Mouse (Mus musculus): Measurements from ENCODE around the gene Egfem1. TPM values are rescaled to one million over a fixed set of nuclear protein-coding genes. Genes with fewer than 3 reads are reported as not detected.

Egfem1 gene
- polyA plus RNA-seq, 1 experiment from 2014 or later = 4.7 TPM

DNA sequence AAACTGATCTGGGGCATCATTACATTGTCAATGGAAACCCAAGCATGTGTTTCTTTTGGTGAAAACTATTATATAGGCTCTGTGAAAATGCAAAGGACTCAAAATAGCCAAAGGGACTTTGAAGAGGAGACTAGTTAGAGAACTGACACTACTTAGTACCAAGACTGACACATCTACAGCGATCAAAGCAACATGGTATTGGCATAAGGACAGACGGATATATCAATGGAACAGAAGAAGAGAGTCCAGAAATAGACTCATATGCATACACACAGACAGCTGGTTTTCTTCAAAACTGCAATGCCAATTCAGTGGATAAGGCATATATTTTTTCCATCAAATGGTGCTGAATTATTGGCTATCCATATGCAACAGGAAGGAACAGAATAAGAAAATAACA is 140.6 kb downstream of the Egfem1 start:
- WGBS = 87% methylated on average over 2 of the region's 2 CpGs
- H3K9me3 ChIP-seq (replicated peaks; ENCODE audit: control insufficient read depth, low read length) = no peaks in the 10 kb centered on the region

DNA sequence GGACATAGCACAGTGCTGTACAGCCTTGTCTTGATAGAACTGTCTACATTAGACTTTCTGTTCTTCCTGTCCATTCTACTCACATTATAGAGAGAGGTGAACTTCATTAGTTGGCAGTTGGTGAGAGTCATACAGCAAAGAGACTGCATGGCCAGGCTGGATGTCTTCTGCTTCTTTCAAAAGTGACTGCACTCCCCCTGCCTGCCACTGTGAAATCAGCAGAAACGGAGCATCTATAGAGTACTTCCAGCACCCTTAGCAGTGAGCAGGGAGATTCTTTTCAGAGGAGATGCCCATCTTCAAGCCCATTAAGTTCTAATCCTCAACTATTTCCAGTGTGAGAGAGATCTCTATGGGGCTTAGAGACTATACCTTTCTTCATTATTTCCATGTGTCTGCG is 147.9 kb downstream of the Egfem1 start:
- DNase-seq (ENCODE audit: low spot score) = no peak
- Histone ChIP-seq H3K9ac (ENCODE audit: low read length) (no peak overlapping the region), H3K4me3 (ENCODE audit: low read depth, low read length) (no peak overlapping the region), H3K27me3 (replicated peaks; ENCODE audit: control insufficient read depth, insufficient read depth, low read length) (no peaks in the 10 kb centered on the region), H3K9me3 (replicated peaks; ENCODE audit: control insufficient read depth, low read length) (no peaks in the 10 kb centered on the region), H3K4me1 (ENCODE audit: control insufficient read depth, insufficient read depth, low read length) (no peaks in the 10 kb centered on the region), H3K27ac (ENCODE audit: low read depth, low read length) (no peak overlapping the region), H3K36me3 (ENCODE audit: control insufficient read depth, insufficient read depth, low read length) (no peaks in the 10 kb centered on the region), H3K4me2 (ENCODE audit: low read length) (no peak overlapping the region)
- WGBS = 60% methylated on average over 2 of the region's 2 CpGs
- no peak for ATAC-seq

More for the DNA sequence above, 140.6 kb downstream of the Egfem1 start:
- no peaks in the 10 kb centered on the region for H3K4me1 ChIP-seq (ENCODE audit: control insufficient read depth, insufficient read depth, low read length)
- DNase-seq (ENCODE audit: low spot score) (no peak), ATAC-seq (no peak)
- no peak overlapping the region for H3K4me3 ChIP-seq (ENCODE audit: low read depth, low read length)
- H3K36me3 ChIP-seq (ENCODE audit: control insufficient read depth, insufficient read depth, low read length) = no peaks in the 10 kb centered on the region
- H3K27me3 ChIP-seq (replicated peaks; ENCODE audit: control insufficient read depth, insufficient read depth, low read length) = no peaks in the 10 kb centered on the region
- H3K4me2 ChIP-seq (ENCODE audit: low read length) = no peak overlapping the region
- no peak overlapping the region for H3K9ac ChIP-seq (ENCODE audit: low read length)
- no peak overlapping the region for H3K27ac ChIP-seq (ENCODE audit: low read depth, low read length)

DNA sequence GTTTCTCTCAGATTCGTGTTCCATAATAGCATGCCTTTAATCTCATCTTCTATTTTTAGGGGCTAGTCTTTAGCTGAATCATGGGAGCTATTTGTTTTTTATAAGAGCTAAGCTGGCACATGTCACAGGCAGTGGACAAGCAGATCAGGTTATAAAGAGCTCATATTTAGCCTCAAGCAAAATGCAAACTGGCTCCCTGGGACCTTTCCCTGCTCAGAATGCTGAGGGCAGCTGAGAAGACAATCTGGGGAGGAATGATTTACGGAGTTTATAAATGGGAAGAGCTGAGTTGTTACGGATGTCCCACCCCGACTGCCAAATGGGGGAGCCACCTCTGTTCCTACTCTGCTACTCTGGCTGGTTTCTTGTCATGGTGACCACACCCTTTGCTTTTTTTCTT is 153.7 kb downstream of the Egfem1 start:
- no peak overlapping the region for H3K9ac ChIP-seq (ENCODE audit: low read length)
- H3K4me2 ChIP-seq (ENCODE audit: low read length) = no peak overlapping the region
- H3K27me3 ChIP-seq (replicated peaks; ENCODE audit: control insufficient read depth, insufficient read depth, low read length) = no peaks in the 10 kb centered on the region
- no peaks in the 10 kb centered on the region for H3K9me3 ChIP-seq (replicated peaks; ENCODE audit: control insufficient read depth, low read length)
- no peaks in the 10 kb centered on the region for H3K4me1 ChIP-seq (ENCODE audit: control insufficient read depth, insufficient read depth, low read length)
- DNase-seq (ENCODE audit: low spot score) (no peak), ATAC-seq (no peak)
- WGBS = 75% methylated on average over 4 of the region's 4 CpGs
- H3K27ac ChIP-seq (ENCODE audit: low read depth, low read length) = no peak overlapping the region
- H3K4me3 ChIP-seq (ENCODE audit: low read depth, low read length) = no peak overlapping the region
- H3K36me3 ChIP-seq (ENCODE audit: control insufficient read depth, insufficient read depth, low read length) = no peaks in the 10 kb centered on the region

- no peak overlapping the region for H3K27ac ChIP-seq (ENCODE audit: low read depth, low read length)
- ATAC-seq (no peak), DNase-seq (ENCODE audit: low spot score) (no peak)
- H3K27me3 ChIP-seq (replicated peaks; ENCODE audit: control insufficient read depth, insufficient read depth, low read length) = no peaks in the 10 kb centered on the region
- no peaks in the 10 kb centered on the region for H3K4me1 ChIP-seq (ENCODE audit: control insufficient read depth, insufficient read depth, low read length)
- no peak overlapping the region for H3K4me2 ChIP-seq (ENCODE audit: low read length)
- no peak overlapping the region for H3K9ac ChIP-seq (ENCODE audit: low read length)
- whole genome bisulfite sequencing = 56% methylated on average over 5 of the region's 5 CpGs
- no peak overlapping the region for H3K4me3 ChIP-seq (ENCODE audit: low read depth, low read length)
- no peaks in the 10 kb centered on the region for H3K36me3 ChIP-seq (ENCODE audit: control insufficient read depth, insufficient read depth, low read length)
- no peaks in the 10 kb centered on the region for H3K9me3 ChIP-seq (replicated peaks; ENCODE audit: control insufficient read depth, low read length)
These were observed 154.7 kb downstream of the Egfem1 start for GRCm38 (mm10) chr3:29236517-29236916.

DNA sequence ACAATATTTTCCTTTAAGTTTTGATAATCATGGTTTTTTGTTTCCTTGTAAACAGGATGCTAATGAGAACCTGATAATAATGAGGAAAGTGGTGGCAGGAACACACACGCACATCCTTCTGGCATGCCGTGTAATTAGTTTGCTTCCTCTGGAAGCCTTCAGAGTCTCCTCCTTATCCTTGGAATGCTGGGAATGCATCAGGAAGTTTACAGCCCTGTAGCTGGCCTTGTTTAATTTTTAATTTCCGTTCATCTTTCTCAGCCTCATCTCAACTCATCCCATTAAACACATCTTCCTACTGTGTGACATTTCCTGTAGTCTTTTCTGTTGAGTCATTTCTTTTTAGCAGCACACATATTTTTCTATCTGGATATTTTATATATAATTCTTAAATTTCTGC is 161.8 kb downstream of the Egfem1 start:
- Histone ChIP-seq H3K9me3 (replicated peaks; ENCODE audit: control insufficient read depth, low read length) (no peaks in the 10 kb centered on the region), H3K27ac (ENCODE audit: low read depth, low read length) (no peak overlapping the region), H3K4me1 (ENCODE audit: control insufficient read depth, insufficient read depth, low read length) (no peaks in the 10 kb centered on the region), H3K9ac (ENCODE audit: low read length) (no peak overlapping the region), H3K27me3 (replicated peaks; ENCODE audit: control insufficient read depth, insufficient read depth, low read length) (no peaks in the 10 kb centered on the region), H3K4me3 (ENCODE audit: low read depth, low read length) (no peak overlapping the region), H3K36me3 (ENCODE audit: control insufficient read depth, insufficient read depth, low read length) (no peaks in the 10 kb centered on the region), H3K4me2 (ENCODE audit: low read length) (no peak overlapping the region)
- DNase-seq (ENCODE audit: low spot score) (peak; percentile 4), ATAC-seq (no peak)
- 49% methylated on average over 3 of the region's 3 CpGs for WGBS

DNA sequence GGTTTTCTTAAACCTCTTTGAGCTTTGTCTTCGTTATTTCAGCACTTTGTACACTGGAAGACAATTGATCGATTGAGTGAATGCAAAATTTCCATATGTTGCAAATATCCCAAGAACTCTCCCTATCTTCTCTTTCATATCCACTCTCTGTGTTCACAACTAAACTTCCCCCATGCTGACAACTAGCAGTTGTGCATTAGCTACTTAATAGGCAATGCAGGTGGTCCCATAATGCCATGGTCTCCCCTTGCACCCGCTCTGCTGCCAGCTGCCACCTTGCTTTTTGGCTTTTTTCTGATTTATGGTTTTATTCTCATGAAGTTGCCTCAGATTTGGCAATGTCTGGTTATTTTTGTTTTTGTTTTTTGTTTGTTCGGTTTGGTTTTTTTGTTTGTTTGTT is 209.8 kb downstream of the Egfem1 start:
- ATAC-seq (no peak), DNase-seq (ENCODE audit: low spot score) (no peak)
- Histone ChIP-seq H3K27me3 (replicated peaks; ENCODE audit: control insufficient read depth, insufficient read depth, low read length) (no peaks in the 10 kb centered on the region), H3K4me2 (ENCODE audit: low read length) (no peak overlapping the region), H3K4me3 (ENCODE audit: low read depth, low read length) (no peak overlapping the region), H3K9me3 (replicated peaks; ENCODE audit: control insufficient read depth, low read length) (no peaks in the 10 kb centered on the region), H3K9ac (ENCODE audit: low read length) (no peak overlapping the region), H3K4me1 (ENCODE audit: control insufficient read depth, insufficient read depth, low read length) (peaks cover 5% of the 10 kb centered on the region; the same call in 1 of the 2 replicates), H3K36me3 (ENCODE audit: control insufficient read depth, insufficient read depth, low read length) (no peaks in the 10 kb centered on the region), H3K27ac (ENCODE audit: low read depth, low read length) (no peak overlapping the region)
- 48% methylated on average over 4 of the region's 4 CpGs for WGBS

DNA sequence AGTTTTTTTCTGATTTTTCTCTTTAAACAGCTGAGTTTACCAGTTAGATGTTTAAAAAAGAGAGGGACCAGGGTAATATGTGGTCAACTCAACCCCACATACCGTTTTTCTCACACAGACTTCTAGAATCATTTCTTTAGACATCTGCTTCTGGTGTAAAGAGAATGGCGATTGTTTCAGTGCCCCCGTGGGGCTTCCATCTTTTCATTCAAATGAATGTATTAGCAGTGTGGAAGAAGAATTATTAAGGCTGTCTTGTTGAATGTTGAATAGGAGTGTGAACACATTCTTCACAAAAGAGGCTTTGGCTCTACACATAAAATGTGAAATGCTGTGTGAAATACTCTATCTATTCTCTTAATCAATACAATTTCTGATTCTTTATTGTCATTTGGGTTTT is 210.4 kb downstream of the Egfem1 start:
- no peaks in the 10 kb centered on the region for H3K36me3 ChIP-seq (ENCODE audit: control insufficient read depth, insufficient read depth, low read length)
- WGBS = 15% methylated on average over 3 of the region's 3 CpGs
- H3K9me3 ChIP-seq (replicated peaks; ENCODE audit: control insufficient read depth, low read length) = no peaks in the 10 kb centered on the region
- peaks cover 5% of the 10 kb centered on the region; the same call in 1 of the 2 replicates for H3K4me1 ChIP-seq (ENCODE audit: control insufficient read depth, insufficient read depth, low read length)
- DNase-seq (ENCODE audit: low spot score) (no peak), ATAC-seq (no peak)
- H3K27ac ChIP-seq (ENCODE audit: low read depth, low read length) = no peak overlapping the region
- no peak overlapping the region for H3K4me2 ChIP-seq (ENCODE audit: low read length)
- H3K4me3 ChIP-seq (ENCODE audit: low read depth, low read length) = no peak overlapping the region
- no peak overlapping the region for H3K9ac ChIP-seq (ENCODE audit: low read length)
- no peaks in the 10 kb centered on the region for H3K27me3 ChIP-seq (replicated peaks; ENCODE audit: control insufficient read depth, insufficient read depth, low read length)

- WGBS = 34% methylated on average over 4 of the region's 4 CpGs
- H3K9me3 ChIP-seq (replicated peaks; ENCODE audit: control insufficient read depth, low read length) = no peaks in the 10 kb centered on the region
- no peaks in the 10 kb centered on the region for H3K36me3 ChIP-seq (ENCODE audit: control insufficient read depth, insufficient read depth, low read length)
- H3K4me3 ChIP-seq (ENCODE audit: low read depth, low read length) = no peak overlapping the region
- DNase-seq (ENCODE audit: low spot score) (no peak), ATAC-seq (no peak)
- no peak overlapping the region for H3K4me2 ChIP-seq (ENCODE audit: low read length)
- no peak overlapping the region for H3K9ac ChIP-seq (ENCODE audit: low read length)
- no peak overlapping the region; the same call in 1 of the 2 replicates for H3K27ac ChIP-seq (ENCODE audit: low read depth, low read length)
- H3K4me1 ChIP-seq (ENCODE audit: control insufficient read depth, insufficient read depth, low read length) = peaks cover 5% of the 10 kb centered on the region; the same call in 1 of the 2 replicates
- no peaks in the 10 kb centered on the region for H3K27me3 ChIP-seq (replicated peaks; ENCODE audit: control insufficient read depth, insufficient read depth, low read length)
These were observed 211.4 kb downstream of the Egfem1 start for GRCm38 (mm10) chr3:29293230-29293629.

- H3K4me3 ChIP-seq (ENCODE audit: low read depth, low read length) = no peak overlapping the region
- no peak overlapping the region for H3K27ac ChIP-seq (ENCODE audit: low read depth, low read length)
- DNase-seq (ENCODE audit: low spot score) (peak; percentile 65), ATAC-seq (peak; percentile 81; the same call in 1 of the 2 replicates)
- H3K36me3 ChIP-seq (ENCODE audit: control insufficient read depth, insufficient read depth, low read length) = no peaks in the 10 kb centered on the region
- no peak overlapping the region for H3K9ac ChIP-seq (ENCODE audit: low read length)
- H3K4me1 ChIP-seq (ENCODE audit: control insufficient read depth, insufficient read depth, low read length) = no peaks in the 10 kb centered on the region; the same call in 1 of the 2 replicates
- no peak overlapping the region for H3K4me2 ChIP-seq (ENCODE audit: low read length)
- no peaks in the 10 kb centered on the region for H3K9me3 ChIP-seq (replicated peaks; ENCODE audit: control insufficient read depth, low read length)
- no peaks in the 10 kb centered on the region for H3K27me3 ChIP-seq (replicated peaks; ENCODE audit: control insufficient read depth, insufficient read depth, low read length)
- 40% methylated on average over 3 of the region's 3 CpGs for WGBS
These were observed 260.5 kb downstream of the Egfem1 start for GRCm38 (mm10) chr3:29342223-29342791.

All from forebrain, embryonic 14.5 days (tissue).